Mouse (Mus musculus) embryonic facial prominence, embryonic 10.5 days (tissue): Measurements from ENCODE around the gene Ndufs7. TPM values are rescaled to one million over a fixed set of nuclear protein-coding genes. Genes with fewer than 3 reads are reported as not detected.
"Not testable (repeated sequence)": the region's sequence is repeated elsewhere in the genome, so short reads cannot be mapped to it uniquely, and the experiment has no call there.

ENCODE experiments used
- DNase-seq: peaks from one replicate; pipeline ENCODE4 v3.0.0-alpha.2; 2017; ENCODE audit warnings: low spot score
- H3K27ac ChIP-seq: fragments of 300-500 bp; sonication (generic); replicated peaks from 2 replicates; pipeline ENCODE4 v1.5.1; 2016; ENCODE audit warnings: mild to moderate bottlenecking
- H3K27me3 ChIP-seq: fragments of 300-500 bp; sonication (generic); replicated peaks from 2 replicates; pipeline ENCODE4 v1.6.1; 2016; ENCODE audit warnings: low read depth, mild to moderate bottlenecking; ENCODE audit not compliant: poor library complexity, severe bottlenecking
- H3K36me3 ChIP-seq: fragments of 300-500 bp; sonication (generic); replicated peaks from 2 replicates; pipeline ENCODE4 v1.6.1; 2016; ENCODE audit warnings: mild to moderate bottlenecking, moderate library complexity
- H3K4me1 ChIP-seq: fragments of 300-500 bp; sonication (generic); 2 replicates; pipeline ENCODE4 v1.6.1; 2016
- H3K4me3 ChIP-seq: fragments of 300-500 bp; sonication (generic); 2 replicates; pipeline ENCODE4 v1.5.1; 2016; ENCODE audit warnings: mild to moderate bottlenecking, moderate library complexity
- H3K9me3 ChIP-seq: fragments of 300-500 bp; sonication (generic); 2 replicates; pipeline ENCODE4 v1.6.1; 2016; ENCODE audit warnings: mild to moderate bottlenecking
- WGBS: fragments of 180-500 bp; shearing (Covaris S2); methylation state at CpG from one replicate; pipeline ENCODE4 v1.1.7; 2016; 5-methylcytosine and 5-hydroxymethylcytosine counted together
- polyA plus RNA-seq: library from polyadenylated mRNA; unstranded; fragments of >200 nt; fragmentation: Nextera tagmentation; extraction: Ambion mirVana; gene quantifications from 2 replicates; pipeline ENCODE4 v1.2.1, GENCODE M21; 2016

Gene Ndufs7
- polyA plus RNA-seq, result 303 and 309 TPM in 2 replicates

GRCm38 (mm10) chr10:80248971-80249640, at the start of gene Ndufs7:
Gene Ndufs7, plus strand, starts transcription at chr10:80249121.
- peak; percentile 90 for DNase-seq
- H3K4me3 ChIP-seq, result peak within 1 kb of the TSS; percentile 88
- H3K27ac ChIP-seq, result peak within 1 kb of the TSS; percentile 90
- H3K27me3 ChIP-seq, result no peaks in the 10 kb centered on the region
- under 1% methylated on average over 53 of the region's 53 CpGs for WGBS
- H3K36me3 ChIP-seq, result peaks cover 23% of the 10 kb centered on the region
- H3K9me3 ChIP-seq, result no peaks in the 10 kb centered on the region
- H3K4me1 ChIP-seq, result peaks cover 25% of the 10 kb centered on the region

DNA sequence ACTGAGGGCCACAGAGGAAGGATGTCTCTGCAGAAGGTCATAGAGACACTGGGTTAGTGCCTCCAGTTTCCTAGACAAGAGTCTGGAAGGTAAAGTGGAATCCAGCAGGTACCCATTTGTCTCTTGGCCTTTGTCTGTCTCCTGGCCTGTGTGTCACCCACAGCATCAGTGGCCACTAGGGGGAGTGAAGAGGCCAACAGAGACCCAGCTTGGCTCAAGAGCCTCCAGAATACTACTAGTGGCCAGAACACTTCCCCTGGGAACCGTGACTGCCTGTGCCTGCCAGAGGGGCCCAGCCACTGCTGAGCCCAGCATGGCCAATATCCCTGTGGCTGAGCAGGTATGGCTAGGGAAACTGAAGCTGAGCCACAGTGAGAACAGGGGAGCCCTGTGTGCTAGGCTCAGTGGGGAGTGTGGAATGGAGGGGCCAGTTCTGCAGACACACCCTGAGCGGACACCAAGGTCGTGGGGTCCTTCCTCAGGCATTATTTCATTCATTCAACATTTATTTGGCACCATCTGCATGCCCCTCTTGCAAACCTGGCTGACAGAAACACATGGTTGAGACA, 49.4 kb upstream of the Ndufs7 start:
- peak; percentile 86 for DNase-seq
- Histone ChIP-seq H3K4me3 (peak overlapping the region; percentile 31; the same call in 1 of the 2 replicates), H3K4me1 (peaks cover 32% of the 10 kb centered on the region), H3K9me3 (no peaks in the 10 kb centered on the region), H3K27ac (no peak overlapping the region), H3K27me3 (peaks cover 11% of the 10 kb centered on the region; the same call in 1 of the 2 replicates), H3K36me3 (no peaks in the 10 kb centered on the region)
- WGBS, result 57% methylated on average over 3 of the region's 3 CpGs

DNA sequence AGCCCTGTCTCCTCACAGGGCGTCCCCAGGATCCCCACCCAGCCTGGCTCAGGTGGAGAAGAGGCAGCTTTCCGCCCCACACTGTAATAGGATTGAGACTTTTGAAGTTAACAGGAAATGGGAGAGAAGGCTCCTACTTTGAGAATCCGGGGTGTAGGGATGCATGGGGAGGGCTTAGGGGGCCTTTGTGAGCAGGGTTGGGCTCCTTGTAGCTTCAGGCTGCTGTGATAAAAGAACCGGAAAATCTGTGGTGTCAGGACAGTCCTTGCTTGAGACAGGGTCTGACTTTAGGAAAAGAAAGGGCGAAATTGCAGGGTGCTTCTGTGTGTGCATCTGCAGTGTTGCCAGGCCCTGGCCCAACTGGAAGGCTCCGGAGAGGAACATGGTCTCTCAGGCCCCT, 48.4 kb upstream of the Ndufs7 start:
- Histone ChIP-seq H3K9me3 (no peaks in the 10 kb centered on the region), H3K4me3 (no peak overlapping the region), H3K36me3 (no peaks in the 10 kb centered on the region), H3K27me3 (peaks cover 13% of the 10 kb centered on the region; the same call in 1 of the 2 replicates), H3K4me1 (peaks cover 39% of the 10 kb centered on the region), H3K27ac (peak overlapping the region; percentile 15; the same call in 1 of the 2 replicates)
- WGBS, result 67% methylated on average over 6 of the region's 6 CpGs
- no peak for DNase-seq

DNA sequence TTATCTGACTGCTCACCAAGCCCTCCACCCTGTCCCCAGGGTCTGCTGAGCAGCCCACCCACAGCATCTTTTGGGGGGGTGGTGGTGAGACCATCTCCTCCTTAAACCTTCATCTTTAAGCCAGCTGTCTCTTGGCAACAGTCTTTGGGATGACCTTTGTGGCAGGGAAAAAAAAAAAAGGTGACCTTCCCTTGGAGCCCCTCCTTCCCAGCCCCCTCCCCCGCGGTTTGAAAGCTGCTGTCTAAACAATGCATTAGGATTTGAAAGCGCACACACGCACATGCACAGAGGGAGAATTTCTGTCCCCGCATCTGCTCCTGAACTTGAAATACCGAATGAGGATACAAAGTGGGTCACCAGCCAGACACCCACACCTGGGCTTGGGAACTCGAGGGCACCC, 44.9 kb upstream of the Ndufs7 start:
- Histone ChIP-seq H3K27ac (peak overlapping the region; percentile 59; the same call in 1 of the 2 replicates), H3K4me3 (no peak overlapping the region), H3K27me3 (peaks cover 33% of the 10 kb centered on the region), H3K9me3 (no peaks in the 10 kb centered on the region), H3K4me1 (peaks cover 42% of the 10 kb centered on the region), H3K36me3 (no peaks in the 10 kb centered on the region)
- WGBS, result 27% methylated on average over 7 of the region's 7 CpGs
- no peak for DNase-seq

GRCm38 (mm10) chr10:80207201-80207600, 41.7 kb upstream of the Ndufs7 start:
- Histone ChIP-seq H3K4me1 (peaks cover 41% of the 10 kb centered on the region), H3K36me3 (no peaks in the 10 kb centered on the region), H3K9me3 (no peaks in the 10 kb centered on the region), H3K27me3 (peaks cover 45% of the 10 kb centered on the region), H3K27ac (no peak overlapping the region), H3K4me3 (no peak overlapping the region)
- DNase-seq, result no peak
- WGBS, result 40% methylated on average over 1 of the region's 1 CpGs

DNA sequence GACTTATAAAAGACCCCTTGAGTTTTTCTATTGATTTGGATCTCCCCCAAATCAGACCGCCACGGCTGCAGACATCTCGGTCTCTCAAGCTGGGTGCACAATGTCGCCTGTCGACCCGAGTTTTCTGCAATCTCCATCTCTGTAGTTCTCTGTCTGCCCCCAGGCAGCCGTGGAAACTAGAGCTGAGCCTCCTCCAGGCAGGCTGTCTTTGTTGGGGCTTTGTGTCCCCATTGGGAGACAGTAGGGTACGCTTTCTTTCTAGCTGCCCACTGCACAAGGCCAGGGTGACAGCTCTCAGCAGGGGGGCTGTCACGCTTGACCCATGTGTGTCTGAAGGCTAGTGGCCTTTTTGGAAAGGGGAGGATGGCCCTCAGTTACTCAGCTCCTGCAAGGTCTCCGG, 41.2 kb upstream of the Ndufs7 start:
- WGBS, result 41% methylated on average over 10 of the region's 10 CpGs
- H3K27ac ChIP-seq, result no peak overlapping the region
- H3K4me3 ChIP-seq, result no peak overlapping the region
- no peaks in the 10 kb centered on the region for H3K36me3 ChIP-seq
- peaks cover 41% of the 10 kb centered on the region for H3K4me1 ChIP-seq
- peaks cover 45% of the 10 kb centered on the region for H3K27me3 ChIP-seq
- no peaks in the 10 kb centered on the region for H3K9me3 ChIP-seq
- DNase-seq, result no peak

DNA sequence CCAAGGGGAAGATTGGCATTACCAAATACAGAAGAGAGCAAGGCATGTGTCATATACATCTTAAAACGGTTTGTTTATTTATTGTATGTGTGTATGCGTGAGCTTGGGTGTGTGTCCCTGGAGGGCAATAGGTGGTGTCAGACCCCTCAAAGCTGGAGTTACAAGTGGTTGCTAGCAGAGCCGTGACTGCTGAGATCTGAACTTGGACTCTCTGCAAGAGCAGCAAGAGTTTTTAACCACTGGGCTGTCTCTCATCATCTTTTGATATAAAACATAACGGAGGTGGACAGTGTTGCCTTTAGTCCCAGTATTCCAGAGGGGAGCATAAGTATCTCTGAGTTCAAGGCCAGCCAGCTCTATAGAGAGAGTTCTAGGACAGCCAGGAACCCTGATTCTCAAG, 40.7 kb upstream of the Ndufs7 start:
- H3K4me3 ChIP-seq, result no peak overlapping the region

DNA sequence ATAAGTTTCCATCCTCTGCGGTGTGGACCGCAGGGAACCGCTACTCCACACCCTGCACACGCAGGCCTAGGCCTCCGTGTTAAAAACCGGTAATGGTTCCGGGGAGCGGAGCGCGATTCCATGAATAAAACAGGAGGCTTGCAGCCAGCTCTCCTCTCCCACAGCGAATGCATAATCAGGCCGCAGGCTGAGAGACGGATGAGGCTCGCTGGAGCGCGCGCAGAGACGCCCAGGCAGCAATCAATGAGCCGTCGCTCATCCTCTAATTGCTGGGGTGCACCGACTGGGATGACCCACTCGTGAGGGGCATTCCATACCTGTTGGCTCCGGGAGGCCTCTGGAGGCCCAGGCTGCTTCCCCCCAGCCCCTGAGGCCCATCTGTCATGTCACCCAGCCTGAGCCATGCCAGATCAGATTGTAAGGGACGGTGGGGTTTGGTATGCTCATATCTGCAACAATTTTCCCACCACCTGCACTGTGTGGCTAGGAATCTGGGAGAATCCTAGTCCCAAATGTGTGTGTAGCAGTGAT, 40.0 kb upstream of the Ndufs7 start:
- no peak for DNase-seq
- peak overlapping the region; percentile 33 for H3K4me3 ChIP-seq
- H3K27me3 ChIP-seq, result peaks cover 45% of the 10 kb centered on the region
- peak overlapping the region; percentile 16; the same call in 1 of the 2 replicates for H3K27ac ChIP-seq
- peaks cover 38% of the 10 kb centered on the region for H3K4me1 ChIP-seq
- WGBS, result 10% methylated on average over 24 of the region's 24 CpGs
- no peaks in the 10 kb centered on the region for H3K9me3 ChIP-seq
- no peaks in the 10 kb centered on the region for H3K36me3 ChIP-seq

More for the DNA sequence above, 40.7 kb upstream of the Ndufs7 start:
- Histone ChIP-seq H3K9me3 (no peaks in the 10 kb centered on the region), H3K27me3 (peaks cover 45% of the 10 kb centered on the region), H3K36me3 (no peaks in the 10 kb centered on the region), H3K4me1 (peaks cover 41% of the 10 kb centered on the region), H3K27ac (no peak overlapping the region)
- no peak for DNase-seq
- WGBS, result 75% methylated on average over 4 of the region's 4 CpGs

DNA sequence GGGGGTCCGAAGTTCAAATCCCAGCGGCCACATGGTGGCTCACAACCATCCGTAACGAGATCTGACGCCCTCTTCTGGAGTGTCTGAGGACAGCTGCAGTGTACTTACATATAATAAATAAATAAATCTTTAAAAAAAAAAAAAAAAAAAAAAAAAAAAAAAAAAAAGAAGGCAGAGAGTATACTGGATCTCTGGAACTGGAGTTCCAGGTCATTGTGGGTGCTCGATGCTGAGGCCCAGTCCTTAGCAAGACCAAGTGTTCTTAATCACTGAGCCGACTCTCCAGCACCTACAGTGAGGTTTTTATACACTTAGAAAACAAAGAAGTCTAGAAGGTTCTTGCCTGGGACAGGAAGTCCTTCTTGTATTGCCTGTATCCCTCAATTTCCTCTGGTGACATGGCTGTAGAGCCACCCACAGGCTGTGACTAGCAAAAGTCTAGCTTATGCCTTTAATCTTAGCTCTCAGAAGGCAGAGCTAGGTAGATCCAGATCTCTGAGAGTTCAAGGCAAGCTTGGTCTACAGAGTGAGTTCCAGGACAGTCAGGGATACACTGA, 37.3 kb upstream of the Ndufs7 start:
- H3K36me3 ChIP-seq, H3K4me3 ChIP-seq, H3K9me3 ChIP-seq, H3K27ac ChIP-seq, DNase-seq: not testable (repeated sequence)
- H3K27me3 ChIP-seq, result peaks cover 43% of the 10 kb centered on the region
- 69% methylated on average over 7 of the region's 7 CpGs for WGBS
- H3K4me1 ChIP-seq, result peaks cover 38% of the 10 kb centered on the region

DNA sequence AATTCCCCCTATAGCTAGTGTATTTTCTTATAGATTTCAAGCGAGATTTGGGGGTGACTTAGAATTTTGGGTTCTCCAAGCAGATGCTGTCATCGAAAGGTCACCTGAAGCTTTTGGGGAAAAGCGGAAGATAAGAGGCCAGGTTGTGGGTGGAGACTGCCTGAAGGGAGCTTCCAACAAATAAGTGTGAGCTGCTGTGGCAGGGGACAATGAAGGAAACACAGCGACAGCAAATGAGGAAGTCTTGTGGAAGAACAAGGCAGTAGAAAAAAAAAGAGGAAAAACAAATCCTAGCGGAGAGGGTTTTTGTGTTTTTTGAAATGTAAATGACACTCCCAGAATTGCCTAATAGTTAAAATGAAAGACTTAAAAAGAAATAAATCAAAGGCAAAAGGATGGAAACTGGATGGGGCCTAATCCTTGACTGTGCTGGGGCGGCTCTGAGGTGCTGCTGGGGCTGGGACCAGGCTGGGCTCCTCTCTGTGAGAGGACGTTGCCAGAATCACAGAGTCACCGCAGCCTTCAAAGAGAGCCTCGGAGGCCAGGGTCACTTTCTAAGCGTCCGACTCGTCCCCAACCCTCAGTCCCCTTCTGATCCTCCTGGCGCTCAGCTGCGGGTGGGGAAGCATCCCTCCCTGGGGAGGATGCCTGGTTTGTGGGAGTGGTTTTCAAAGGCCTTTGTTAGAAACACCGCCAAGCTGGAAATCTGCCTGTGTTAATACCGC, 33.7 kb upstream of the Ndufs7 start:
- Histone ChIP-seq H3K4me3 (0 out of 2 replicates have a peak overlapping the region, but pooled peaks have one; percentile 8), H3K36me3 (no peaks in the 10 kb centered on the region), H3K9me3 (no peaks in the 10 kb centered on the region), H3K4me1 (peaks cover 17% of the 10 kb centered on the region), H3K27ac (peak overlapping the region; percentile 57), H3K27me3 (peaks cover 11% of the 10 kb centered on the region; the same call in 1 of the 2 replicates)
- WGBS, result 19% methylated on average over 16 of the region's 16 CpGs
- no peak for DNase-seq

GRCm38 (mm10) chr10:80220676-80221075, 28.2 kb upstream of the Ndufs7 start:
- Histone ChIP-seq H3K27ac (no peak overlapping the region), H3K9me3 (no peaks in the 10 kb centered on the region), H3K4me1 (peaks cover 29% of the 10 kb centered on the region), H3K27me3 (peaks cover 4% of the 10 kb centered on the region; the same call in 1 of the 2 replicates), H3K4me3 (0 out of 2 replicates have a peak overlapping the region, but pooled peaks have one; percentile 13), H3K36me3 (no peaks in the 10 kb centered on the region)
- WGBS, result 31% methylated on average over 9 of the region's 9 CpGs
- DNase-seq, result no peak

DNA sequence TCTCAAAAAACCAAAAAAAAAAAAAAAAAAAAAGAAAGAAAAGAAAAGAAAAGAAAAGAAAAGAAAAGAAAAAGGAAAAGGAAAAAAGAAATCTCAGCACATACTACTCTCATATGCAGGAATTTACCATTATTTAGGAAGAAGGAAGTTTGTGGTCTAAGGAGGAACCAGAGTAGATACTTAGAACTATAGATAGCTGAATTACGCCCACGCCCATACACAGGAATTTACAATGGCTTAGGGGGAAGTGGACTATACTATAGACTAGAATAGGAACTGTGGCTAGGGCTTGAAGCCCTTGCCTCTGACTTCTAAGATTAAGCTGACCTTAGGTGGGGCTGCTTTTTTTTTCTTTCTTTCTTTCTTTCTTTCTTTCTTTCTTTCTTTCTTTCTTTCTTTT, 25.8 kb upstream of the Ndufs7 start:
- 93% methylated on average over 2 of the region's 2 CpGs for WGBS
- not testable (repeated sequence) for H3K27ac ChIP-seq, H3K36me3 ChIP-seq, H3K9me3 ChIP-seq, H3K27me3 ChIP-seq, H3K4me3 ChIP-seq, DNase-seq
- H3K4me1 ChIP-seq, result peaks cover 45% of the 10 kb centered on the region
